Mouse (Mus musculus) thymus, postnatal 36 days (tissue): ENCODE results near the gene Hspb11.
A peak's percentile ranks its signal among the peaks of the same experiment; 100 is the strongest.

Source experiments
- DNase-seq, 2 experiments: peaks; one replicate each; pipeline ENCODE4 v3.0.0; 2022; ENCODE audit warnings: mixed read lengths in 2 of 2

The Hspb11 gene

GRCm38 (mm10) chr4:107253125-107254091, at the start of gene Hspb11, which contains the start of gene Lrrc42:
Gene Hspb11 (plus strand): TSS chr4:107253593.
Gene Lrrc42 (minus strand): TSS chr4:107253532.
- peak; percentile 97 to 98 for DNase-seq

- DNase-seq: no peak
Observed at GRCm38 (mm10) chr4:107207016-107207415, 46.4 kb upstream of the Hspb11 start.

GRCm38 (mm10) chr4:107208880-107209279, 44.5 kb upstream of the Hspb11 start, which contains the start of gene Ldlrad1:
Gene Ldlrad1 (plus strand): TSS chr4:107209180.
- DNase-seq: no peak

GRCm38 (mm10) chr4:107210483-107211097, 42.8 kb upstream of the Hspb11 start:
- no peak for DNase-seq

- no peak for DNase-seq
Observed at GRCm38 (mm10) chr4:107211465-107211864, 41.9 kb upstream of the Hspb11 start.

GRCm38 (mm10) chr4:107211936-107212335, 41.5 kb upstream of the Hspb11 start:
- DNase-seq: no peak

- no peak for DNase-seq
Observed at GRCm38 (mm10) chr4:107213279-107214011, 39.9 kb upstream of the Hspb11 start.

- no peak for DNase-seq
Observed at GRCm38 (mm10) chr4:107217574-107217973, 35.8 kb upstream of the Hspb11 start.

GRCm38 (mm10) chr4:107221524-107221923, 31.9 kb upstream of the Hspb11 start:
- no peak for DNase-seq

GRCm38 (mm10) chr4:107223225-107224204, 29.9 kb upstream of the Hspb11 start:
- DNase-seq: peak in 1 of 2 experiments; percentile 9

- no peak for DNase-seq
Observed at GRCm38 (mm10) chr4:107226313-107226712, 27.1 kb upstream of the Hspb11 start.

GRCm38 (mm10) chr4:107232219-107232618, 21.2 kb upstream of the Hspb11 start:
- DNase-seq: no peak

- DNase-seq: no peak
Observed at GRCm38 (mm10) chr4:107238253-107238652, 15.1 kb upstream of the Hspb11 start.

GRCm38 (mm10) chr4:107240196-107240595, 13.2 kb upstream of the Hspb11 start:
- DNase-seq: no peak

- no peak for DNase-seq
Observed at GRCm38 (mm10) chr4:107243365-107244333, 9.7 kb upstream of the Hspb11 start.

GRCm38 (mm10) chr4:107245368-107245767, 8.0 kb upstream of the Hspb11 start:
- no peak for DNase-seq

- no peak for DNase-seq
Observed at GRCm38 (mm10) chr4:107246040-107246439, 7.4 kb upstream of the Hspb11 start.

- DNase-seq: no peak
Observed at GRCm38 (mm10) chr4:107247110-107247509, 6.3 kb upstream of the Hspb11 start.

- DNase-seq: no peak
Observed at GRCm38 (mm10) chr4:107248061-107248460, 5.3 kb upstream of the Hspb11 start.

GRCm38 (mm10) chr4:107249471-107249870, 3.9 kb upstream of the Hspb11 start:
- peak; percentile 68 to 88 for DNase-seq
